Mouse (Mus musculus): Measurements from ENCODE around the gene Atg9b. TPM values are rescaled to one million over a fixed set of nuclear protein-coding genes. Genes with fewer than 3 reads are reported as not detected.
"Not testable (repeated sequence)": the region's sequence is repeated elsewhere in the genome, so short reads cannot be mapped to it uniquely, and the experiment has no call there.

Gene Atg9b
- polyA plus RNA-seq, 1 experiment, result 10.6 TPM

DNA sequence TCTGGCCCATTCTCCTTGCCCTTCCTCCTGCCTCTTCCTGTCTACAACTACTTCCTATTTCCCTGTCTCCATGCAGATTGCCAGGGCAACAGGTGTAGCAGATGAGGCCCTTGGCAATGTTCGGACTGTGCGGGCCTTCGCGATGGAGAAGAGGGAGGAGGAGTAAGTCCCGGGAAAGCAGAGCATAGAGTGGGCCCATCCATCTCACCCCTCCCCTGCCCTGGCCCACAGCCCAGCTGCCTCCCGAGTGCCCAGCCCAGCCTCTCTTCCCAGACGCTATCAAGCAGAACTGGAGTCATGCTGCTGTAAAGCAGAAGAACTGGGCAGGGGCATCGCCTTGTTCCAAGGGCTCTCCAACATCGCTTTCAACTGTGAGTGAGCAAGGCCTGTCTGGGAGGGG is 10.0 kb upstream of the Atg9b start:
- TF ChIP-seq POLR2A (IDR thresholded peaks at IDR 0.05; ENCODE audit: insufficient read depth, low read length), result no peak
- no peak for TF ChIP-seq EP300 (IDR thresholded peaks at IDR 0.05; ENCODE audit: insufficient read depth, low read depth, low read length)
- TF ChIP-seq CTCF (IDR thresholded peaks at IDR 0.05; ENCODE audit: low read depth, low read length), result no peak
- no peaks in the 10 kb centered on the region for H3K27me3 ChIP-seq (ENCODE audit: control insufficient read depth, insufficient read depth, low read length, poor library complexity, severe bottlenecking)
- H3K27ac ChIP-seq (ENCODE audit: insufficient read depth, low read length), result no peak overlapping the region
- no peaks in the 10 kb centered on the region for H3K36me3 ChIP-seq (ENCODE audit: control insufficient read depth, insufficient read depth, low read length, poor library complexity, severe bottlenecking)
- no peak overlapping the region for H3K4me3 ChIP-seq (ENCODE audit: low read depth, low read length)
- no peak overlapping the region for H3K9ac ChIP-seq (ENCODE audit: low read depth, poor library complexity, severe bottlenecking)
- H3K9me3 ChIP-seq (replicated peaks; ENCODE audit: control insufficient read depth, insufficient read depth, low read length, poor library complexity, severe bottlenecking), result no peaks in the 10 kb centered on the region
- H3K4me1 ChIP-seq (ENCODE audit: control insufficient read depth, insufficient read depth, low read length), result no peaks in the 10 kb centered on the region

DNA sequence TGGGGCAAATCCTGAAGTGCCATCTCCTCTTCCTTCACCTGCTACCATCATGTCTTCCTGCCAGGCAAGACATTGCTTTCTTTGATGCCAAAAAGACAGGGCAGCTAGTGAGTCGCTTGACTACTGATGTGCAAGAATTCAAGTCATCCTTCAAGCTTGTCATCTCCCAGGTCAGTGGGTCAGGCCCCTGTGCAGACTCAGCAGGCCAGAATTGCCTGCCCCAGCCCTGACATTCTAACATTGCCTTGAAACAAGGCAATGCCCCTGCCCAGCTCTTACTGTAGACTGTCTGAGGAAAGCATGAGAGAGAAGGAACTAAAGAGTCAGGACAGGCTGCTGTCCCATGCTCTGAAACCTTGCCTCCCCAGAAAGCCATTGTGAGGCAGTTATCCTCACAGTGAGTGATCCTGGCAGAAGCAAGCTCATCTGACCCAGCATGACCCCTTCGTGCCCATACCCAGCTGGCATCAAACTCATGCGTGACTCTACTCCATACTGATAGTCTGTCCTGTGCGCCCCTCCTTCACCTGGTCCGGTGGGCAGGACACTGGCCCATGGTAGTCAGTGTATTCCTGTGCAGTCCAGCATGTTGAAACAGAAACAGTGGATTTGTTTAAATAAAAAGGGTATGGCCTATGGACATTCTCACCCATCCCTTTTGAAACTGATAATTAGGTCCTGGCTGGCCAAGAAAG is 9.1 kb upstream of the Atg9b start:
- Histone ChIP-seq H3K27ac (ENCODE audit: insufficient read depth, low read length) (no peak overlapping the region), H3K36me3 (ENCODE audit: control insufficient read depth, insufficient read depth, low read length, poor library complexity, severe bottlenecking) (no peaks in the 10 kb centered on the region), H3K4me1 (ENCODE audit: control insufficient read depth, insufficient read depth, low read length) (no peaks in the 10 kb centered on the region), H3K4me3 (ENCODE audit: low read depth, low read length) (no peak overlapping the region), H3K9ac (ENCODE audit: low read depth, poor library complexity, severe bottlenecking) (no peak overlapping the region), H3K9me3 (replicated peaks; ENCODE audit: control insufficient read depth, insufficient read depth, low read length, poor library complexity, severe bottlenecking) (no peaks in the 10 kb centered on the region), H3K27me3 (ENCODE audit: control insufficient read depth, insufficient read depth, low read length, poor library complexity, severe bottlenecking) (no peaks in the 10 kb centered on the region)
- TF ChIP-seq EP300 (IDR thresholded peaks at IDR 0.05; ENCODE audit: insufficient read depth, low read depth, low read length), result no peak
- TF ChIP-seq POLR2A (IDR thresholded peaks at IDR 0.05; ENCODE audit: insufficient read depth, low read length), result no peak
- TF ChIP-seq CTCF (IDR thresholded peaks at IDR 0.05; ENCODE audit: low read depth, low read length), result no peak

DNA sequence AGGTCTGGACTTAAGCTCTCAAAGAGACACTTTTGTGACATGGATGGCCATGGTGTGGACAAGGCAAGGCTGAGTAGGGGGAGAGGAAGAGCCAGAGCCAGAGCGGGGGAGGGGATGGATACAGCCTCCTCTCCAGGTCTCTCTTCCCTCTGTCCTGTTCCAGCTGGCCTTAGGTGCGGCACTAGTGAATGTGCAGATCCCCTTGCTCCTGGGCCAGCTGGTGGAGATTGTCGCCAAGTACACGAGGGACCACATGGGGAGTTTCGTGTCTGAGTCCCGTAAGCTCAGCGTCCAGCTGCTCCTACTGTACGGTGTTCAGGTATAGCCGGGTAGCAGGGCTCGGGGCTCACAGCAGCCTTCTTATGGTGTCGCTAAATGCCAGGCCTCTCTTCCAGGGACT is 8.4 kb upstream of the Atg9b start:
- no peak for TF ChIP-seq POLR2A (IDR thresholded peaks at IDR 0.05; ENCODE audit: insufficient read depth, low read length)
- TF ChIP-seq EP300 (IDR thresholded peaks at IDR 0.05; ENCODE audit: insufficient read depth, low read depth, low read length), result no peak
- no peak overlapping the region for H3K9ac ChIP-seq (ENCODE audit: low read depth, poor library complexity, severe bottlenecking)
- no peaks in the 10 kb centered on the region for H3K9me3 ChIP-seq (replicated peaks; ENCODE audit: control insufficient read depth, insufficient read depth, low read length, poor library complexity, severe bottlenecking)
- no peaks in the 10 kb centered on the region for H3K27me3 ChIP-seq (ENCODE audit: control insufficient read depth, insufficient read depth, low read length, poor library complexity, severe bottlenecking)
- H3K36me3 ChIP-seq (ENCODE audit: control insufficient read depth, insufficient read depth, low read length, poor library complexity, severe bottlenecking), result no peaks in the 10 kb centered on the region
- no peak overlapping the region for H3K27ac ChIP-seq (ENCODE audit: insufficient read depth, low read length)
- H3K4me3 ChIP-seq (ENCODE audit: low read depth, low read length), result no peak overlapping the region
- no peaks in the 10 kb centered on the region for H3K4me1 ChIP-seq (ENCODE audit: control insufficient read depth, insufficient read depth, low read length)

GRCm38 (mm10) chr5:24399686-24400085 is 7.7 kb upstream of the Atg9b start:
- TF ChIP-seq CTCF (IDR thresholded peaks at IDR 0.05; ENCODE audit: low read depth, low read length), result no peak
- no peak for TF ChIP-seq EP300 (IDR thresholded peaks at IDR 0.05; ENCODE audit: insufficient read depth, low read depth, low read length)
- no peak for TF ChIP-seq POLR2A (IDR thresholded peaks at IDR 0.05; ENCODE audit: insufficient read depth, low read length)
- Histone ChIP-seq H3K4me3 (ENCODE audit: low read depth, low read length) (no peak overlapping the region), H3K9me3 (replicated peaks; ENCODE audit: control insufficient read depth, insufficient read depth, low read length, poor library complexity, severe bottlenecking) (no peaks in the 10 kb centered on the region), H3K27ac (ENCODE audit: insufficient read depth, low read length) (no peak overlapping the region), H3K36me3 (ENCODE audit: control insufficient read depth, insufficient read depth, low read length, poor library complexity, severe bottlenecking) (no peaks in the 10 kb centered on the region), H3K9ac (ENCODE audit: low read depth, poor library complexity, severe bottlenecking) (no peak overlapping the region), H3K27me3 (ENCODE audit: control insufficient read depth, insufficient read depth, low read length, poor library complexity, severe bottlenecking) (no peaks in the 10 kb centered on the region), H3K4me1 (ENCODE audit: control insufficient read depth, insufficient read depth, low read length) (no peaks in the 10 kb centered on the region)

DNA sequence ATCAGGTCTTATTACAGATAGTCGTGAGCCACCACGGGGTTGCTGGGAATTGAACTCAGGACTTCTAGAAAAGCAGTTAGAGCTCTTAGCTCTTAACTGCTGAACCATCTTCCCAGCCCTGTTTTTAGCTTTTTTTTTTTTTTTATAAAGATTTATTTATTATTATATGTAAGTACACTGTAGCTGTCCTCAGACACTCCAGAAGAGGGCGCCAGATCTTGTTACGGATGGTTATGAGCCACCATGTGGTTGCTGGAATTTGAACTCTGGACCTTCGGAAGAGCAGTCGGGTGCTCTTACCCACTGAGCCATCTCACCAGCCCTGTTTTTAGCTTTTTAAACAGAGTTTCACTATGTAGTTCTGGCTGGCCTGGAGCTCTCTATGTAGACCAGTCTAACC is 4.3 kb upstream of the Atg9b start:
- H3K4me3 ChIP-seq (ENCODE audit: low read depth, low read length); H3K4me1 ChIP-seq (ENCODE audit: control insufficient read depth, insufficient read depth, low read length); H3K27ac ChIP-seq (ENCODE audit: insufficient read depth, low read length); H3K27me3 ChIP-seq (ENCODE audit: control insufficient read depth, insufficient read depth, low read length, poor library complexity, severe bottlenecking); H3K36me3 ChIP-seq (ENCODE audit: control insufficient read depth, insufficient read depth, low read length, poor library complexity, severe bottlenecking); H3K9ac ChIP-seq (ENCODE audit: low read depth, poor library complexity, severe bottlenecking); H3K9me3 ChIP-seq (replicated peaks; ENCODE audit: control insufficient read depth, insufficient read depth, low read length, poor library complexity, severe bottlenecking): not testable (repeated sequence)

DNA sequence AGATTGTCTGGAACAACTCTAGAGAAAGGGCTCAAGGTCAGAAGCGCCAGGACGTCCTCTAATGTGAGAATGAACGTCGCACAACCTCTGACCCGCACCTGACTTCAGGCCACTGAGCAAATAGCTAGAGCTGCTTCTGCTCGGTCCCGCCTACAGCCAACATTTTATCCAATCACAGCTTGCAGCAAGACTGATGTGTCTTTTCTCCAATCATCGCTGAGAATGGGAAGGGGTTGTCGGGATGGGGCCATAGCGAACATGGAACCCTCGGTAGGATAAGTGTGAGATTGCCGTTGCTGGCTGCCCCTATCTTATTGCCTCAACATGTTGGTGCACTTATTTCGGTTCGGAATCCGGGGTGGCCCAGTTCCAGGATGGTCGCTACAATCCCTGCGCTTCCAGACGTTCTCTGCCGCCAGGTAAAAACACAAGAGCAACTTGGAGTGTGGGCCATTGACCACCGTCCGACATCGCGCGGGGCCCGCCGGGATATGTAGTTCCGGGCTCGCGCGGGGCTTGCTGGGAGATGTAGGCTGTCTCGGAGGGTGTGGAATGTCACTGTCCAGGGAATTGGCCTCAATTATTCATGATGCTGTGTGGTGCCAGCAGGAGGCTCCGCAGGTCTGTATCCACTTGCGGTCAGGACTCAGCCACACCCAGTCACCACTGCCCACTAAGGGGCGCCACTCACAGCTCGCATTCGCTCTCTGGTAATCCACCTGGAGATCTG is 2.4 kb upstream of the Atg9b start:
- H3K9me3 ChIP-seq (replicated peaks; ENCODE audit: control insufficient read depth, insufficient read depth, low read length, poor library complexity, severe bottlenecking), result no peaks in the 10 kb centered on the region
- no peaks in the 10 kb centered on the region for H3K36me3 ChIP-seq (ENCODE audit: control insufficient read depth, insufficient read depth, low read length, poor library complexity, severe bottlenecking)
- no peaks in the 10 kb centered on the region for H3K27me3 ChIP-seq (ENCODE audit: control insufficient read depth, insufficient read depth, low read length, poor library complexity, severe bottlenecking)
- peaks cover 4% of the 10 kb centered on the region for H3K4me1 ChIP-seq (ENCODE audit: control insufficient read depth, insufficient read depth, low read length)
- no peak for TF ChIP-seq POLR2A (IDR thresholded peaks at IDR 0.05; ENCODE audit: insufficient read depth, low read length)
- TF ChIP-seq EP300 (IDR thresholded peaks at IDR 0.05; ENCODE audit: insufficient read depth, low read depth, low read length), result 0 out of 2 replicates have a peak, but pooled peaks have one; percentile 9
- peak; percentile 79 for TF ChIP-seq CTCF (IDR thresholded peaks at IDR 0.05; ENCODE audit: low read depth, low read length)
- peak overlapping the region; percentile 42 for H3K9ac ChIP-seq (ENCODE audit: low read depth, poor library complexity, severe bottlenecking)
- H3K4me3 ChIP-seq (ENCODE audit: low read depth, low read length), result peak overlapping the region; percentile 86
- H3K27ac ChIP-seq (ENCODE audit: insufficient read depth, low read length), result peak overlapping the region; percentile 70
